In the genomic region with DNA sequence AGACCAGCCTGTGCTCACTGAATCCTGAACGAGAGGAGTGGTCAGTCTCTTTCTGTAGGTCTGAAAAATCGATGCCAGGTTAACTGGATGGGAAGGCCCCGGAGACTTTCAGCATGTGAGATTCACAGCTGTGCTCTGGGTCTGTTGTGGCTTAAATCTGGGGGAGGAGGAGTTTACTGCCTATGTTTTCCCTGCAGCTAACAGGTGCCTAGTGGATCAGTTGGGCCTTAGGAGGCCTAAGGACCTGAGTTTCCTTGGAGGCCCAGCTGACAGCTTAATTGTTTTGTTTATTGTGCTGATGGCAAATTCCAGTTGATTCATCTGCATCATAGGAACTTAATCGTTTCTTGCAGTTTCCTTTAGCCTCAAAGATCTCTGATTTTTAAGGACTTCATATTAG, we compare ENCODE assay signal across 24 mouse cellular contexts.
"Had no signal": no experiment of that assay in that cellular context is flagged by ENCODE, and none has a peak within 500 bp of the region (broad histone marks: within the 10 kb centered on the region; RNA-seq: fewer than 3 reads in every experiment).

No protein-coding gene starts in this region.

- DNase-seq: gastrocnemius, postnatal 10 days; gastrocnemius, postnatal 25 days; heart, adult 18-20 months; heart, postnatal 14 days; kidney, adult 11 months; kidney, adult 2 months; kidney, postnatal 14 days; kidney, postnatal 36 days; layer of hippocampus, adult 9-11 months; layer of hippocampus, postnatal 36 days; left cerebral cortex, postnatal 4 days had no signal

- ATAC-seq: hindbrain, postnatal 0 days; intestine, embryonic 16.5 days; liver, embryonic 12.5 days had no signal

- H3K27ac ChIP-seq: heart, embryonic 15.5 days; hindbrain, embryonic 13.5 days; hindbrain, embryonic 15.5 days; hindbrain, postnatal 0 days; kidney, postnatal 0 days; limb, embryonic 13.5 days; limb, embryonic 15.5 days; liver, embryonic 12.5 days; liver, embryonic 14.5 days had no signal

- H3K36me3 ChIP-seq: heart, embryonic 13.5 days; heart, embryonic 15.5 days; hindbrain, embryonic 13.5 days; hindbrain, embryonic 15.5 days; kidney, embryonic 15.5 days; limb, embryonic 13.5 days; limb, embryonic 15.5 days; liver, embryonic 12.5 days had no signal

- H3K9me3 ChIP-seq: heart, embryonic 13.5 days; heart, embryonic 15.5 days; hindbrain, embryonic 13.5 days; hindbrain, embryonic 15.5 days; kidney, embryonic 15.5 days; limb, embryonic 13.5 days; limb, embryonic 15.5 days; liver, embryonic 12.5 days had no signal

- H3K27me3 ChIP-seq: heart, embryonic 13.5 days; heart, embryonic 15.5 days; hindbrain, embryonic 13.5 days; hindbrain, embryonic 15.5 days; kidney, embryonic 15.5 days; limb, embryonic 13.5 days; limb, embryonic 15.5 days; liver, embryonic 12.5 days had no signal

- H3K4me2 ChIP-seq: heart, embryonic 11.5 days; heart, embryonic 13.5 days; heart, embryonic 15.5 days; hindbrain, embryonic 13.5 days; hindbrain, embryonic 15.5 days; kidney, embryonic 15.5 days; limb, embryonic 13.5 days; limb, embryonic 15.5 days; liver, embryonic 12.5 days had no signal

- H3K4me3 ChIP-seq: heart, embryonic 13.5 days; heart, embryonic 15.5 days; hindbrain, embryonic 13.5 days; hindbrain, embryonic 15.5 days; kidney, embryonic 15.5 days; limb, embryonic 13.5 days; limb, embryonic 15.5 days; liver, embryonic 12.5 days had no signal

- H3K9ac ChIP-seq: heart, embryonic 13.5 days; heart, embryonic 15.5 days; hindbrain, embryonic 13.5 days; hindbrain, embryonic 15.5 days; kidney, embryonic 15.5 days; limb, embryonic 13.5 days; limb, embryonic 15.5 days; liver, embryonic 12.5 days; liver, embryonic 14.5 days had no signal

- H3K4me1 ChIP-seq: hindbrain, embryonic 13.5 days; hindbrain, embryonic 15.5 days had no signal
